Mouse (Mus musculus) liver, embryonic 14.5 days (tissue): Measurements from ENCODE around the gene Ampd3. TPM values are rescaled to one million over a fixed set of nuclear protein-coding genes. Genes with fewer than 3 reads are reported as not detected.

Source experiments
- ATAC-seq: fragments of 200-750 bp; cut with Nextera tagmentation; 2 replicates; pipeline ENCODE4 v1.8.0; 2017; ENCODE audit warnings: moderate number of reproducible peaks, mild to moderate bottlenecking, moderate library complexity; ENCODE audit not compliant: insufficient read depth
- DNase-seq, 3 experiments: peaks; one replicate each; pipeline ENCODE4 v3.0.0-alpha.2; 2012 to 2013; ENCODE audit warnings: low read depth in 3 of 3, low spot score in 3 of 3
- H3K27ac ChIP-seq: fragments of 300-500 bp; sonication (generic); 2 replicates; pipeline ENCODE4 v1.5.1; 2014; ENCODE audit warnings: moderate library complexity, mild to moderate bottlenecking, control low read depth, inconsistent platforms
- H3K27me3 ChIP-seq: fragments of 300-500 bp; sonication (generic); 2 replicates; pipeline ENCODE4 v1.6.1; 2014; ENCODE audit warnings: mild to moderate bottlenecking, low read length, moderate library complexity; ENCODE audit not compliant: control insufficient read depth, insufficient read depth
- H3K36me3 ChIP-seq: fragments of 300-500 bp; sonication (generic); replicated peaks from 2 replicates; pipeline ENCODE4 v1.6.1; 2014; ENCODE audit warnings: low read depth; ENCODE audit not compliant: control insufficient read depth, insufficient read depth
- H3K4me1 ChIP-seq, 2 experiments: fragments of 200-500 bp in 1 of 2; fragments of 300-500 bp in 1 of 2; sonication (generic) in 1 of 2; replicated peaks; 2 replicates each; pipeline ENCODE4 v1.6.1; 2012 to 2014; ENCODE audit warnings: antibody characterized with exemption in 1 of 2, inconsistent platforms in 1 of 2, low read length in 1 of 2; ENCODE audit not compliant: control insufficient read depth in 2 of 2, insufficient read depth in 2 of 2
- H3K4me2 ChIP-seq: fragments of 300-500 bp; sonication (generic); 2 replicates; pipeline ENCODE4 v1.6.1; 2014; ENCODE audit warnings: low read depth, mild to moderate bottlenecking, control low read depth, moderate library complexity
- H3K4me3 ChIP-seq, 2 experiments: fragments of 200-500 bp in 1 of 2; fragments of 300-500 bp in 1 of 2; sonication (generic) in 1 of 2; 2 replicates each; pipeline ENCODE4 v1.5.1; 2012 to 2014; ENCODE audit warnings: low read depth in 2 of 2, low read length in 2 of 2, mild to moderate bottlenecking in 2 of 2, control low read depth in 1 of 2, inconsistent platforms in 1 of 2, moderate library complexity in 1 of 2; ENCODE audit not compliant: insufficient read depth in 1 of 2
- H3K9ac ChIP-seq: fragments of 300-500 bp; sonication (generic); replicated peaks from 2 replicates; pipeline ENCODE4 v1.6.1; 2014; ENCODE audit warnings: mild to moderate bottlenecking, control low read depth, moderate library complexity
- H3K9me3 ChIP-seq: fragments of 300-500 bp; sonication (generic); 2 replicates; pipeline ENCODE4 v1.6.1; 2016; ENCODE audit warnings: low read length, mixed read lengths; ENCODE audit not compliant: control insufficient read depth
- CTCF ChIP-seq: IDR thresholded peaks from 2 replicates; pipeline ENCODE4 v1.5.1; 2016; ENCODE audit warnings: antibody characterized with exemption, low read depth, control low read depth
- EP300 ChIP-seq: IDR thresholded peaks from 2 replicates; pipeline ENCODE4 v1.6.1; 2016; ENCODE audit warnings: antibody characterized with exemption, low read depth
- WGBS: fragments of 180-500 bp; shearing (Covaris S2); extraction: QIAGEN DNeasy Blood & Tissue Kit; methylation state at CpG from one replicate; pipeline ENCODE4 v1.1.7; 2014; ENCODE audit not compliant: insufficient replicate concordance; 5-methylcytosine and 5-hydroxymethylcytosine counted together
- polyA plus RNA-seq, 2 experiments: library from polyadenylated mRNA; depleted of rRNA in 1 of 2; stranded (reverse) in 1 of 2; unstranded in 1 of 2; fragments of >200 nt; fragmentation: Nextera tagmentation in 1 of 2; extraction: Ambion mirVana in 1 of 2; gene quantifications; 2 replicates each; pipeline versions ENCODE4 v1.2.1 to v1.2.3; 2012 to 2014

Gene Ampd3
- polyA plus RNA-seq, 2 experiments = 21.9 to 28.6 TPM

GRCm38 (mm10) chr7:110782845-110783478, 15.0 kb downstream of the Ampd3 start:
- no peak overlapping the region for H3K27ac ChIP-seq
- DNase-seq = no peak

GRCm38 (mm10) chr7:110784965-110785364, 17.0 kb downstream of the Ampd3 start:
- DNase-seq (no peak), ATAC-seq (no peak)
- peaks cover 28 to 29% of the 10 kb centered on the region in 2 experiments for H3K4me1 ChIP-seq
- no peak overlapping the region for H3K4me3 ChIP-seq
- no peak overlapping the region for H3K27ac ChIP-seq
- TF ChIP-seq EP300 = no peak
- no peak for TF ChIP-seq CTCF
- H3K9ac ChIP-seq = no peak overlapping the region
- peaks cover 37% of the 10 kb centered on the region for H3K36me3 ChIP-seq
- H3K4me2 ChIP-seq = no peak overlapping the region
- WGBS = 85% methylated on average over 8 of the region's 8 CpGs
- no peaks in the 10 kb centered on the region for H3K27me3 ChIP-seq
- H3K9me3 ChIP-seq = no peaks in the 10 kb centered on the region

More at GRCm38 (mm10) chr7:110782845-110783478, 15.0 kb downstream of the Ampd3 start:
- TF ChIP-seq EP300 (no peak), CTCF (no peak)
- Histone ChIP-seq H3K9ac (no peak overlapping the region), H3K27me3 (no peaks in the 10 kb centered on the region), H3K4me3 (no peak overlapping the region), H3K36me3 (peaks cover 40% of the 10 kb centered on the region), H3K4me2 (no peak overlapping the region), H3K9me3 (no peaks in the 10 kb centered on the region), H3K4me1 (peaks cover 47 to 49% of the 10 kb centered on the region in 2 experiments)
- no peak for ATAC-seq
- 80% methylated on average over 10 of the region's 10 CpGs for WGBS

GRCm38 (mm10) chr7:110785741-110786146, 17.7 kb downstream of the Ampd3 start:
- H3K27me3 ChIP-seq = no peaks in the 10 kb centered on the region
- 78% methylated on average over 3 of the region's 3 CpGs for WGBS
- H3K4me2 ChIP-seq = no peak overlapping the region
- no peak overlapping the region for H3K4me3 ChIP-seq
- peaks cover 20 to 21% of the 10 kb centered on the region in 2 experiments for H3K4me1 ChIP-seq
- H3K36me3 ChIP-seq = peaks cover 36% of the 10 kb centered on the region
- no peak for TF ChIP-seq EP300
- TF ChIP-seq CTCF = no peak
- H3K27ac ChIP-seq = no peak overlapping the region
- no peak overlapping the region for H3K9ac ChIP-seq
- ATAC-seq = no peak
- H3K9me3 ChIP-seq = no peaks in the 10 kb centered on the region
- no peak for DNase-seq

GRCm38 (mm10) chr7:110787310-110787709, 19.3 kb downstream of the Ampd3 start:
- peaks cover 45% of the 10 kb centered on the region for H3K36me3 ChIP-seq
- no peak for ATAC-seq
- H3K4me2 ChIP-seq = no peak overlapping the region
- 73% methylated on average over 6 of the region's 6 CpGs for WGBS
- H3K9ac ChIP-seq = no peak overlapping the region
- H3K9me3 ChIP-seq = no peaks in the 10 kb centered on the region
- H3K27ac ChIP-seq = no peak overlapping the region
- no peak overlapping the region for H3K4me3 ChIP-seq
- no peak for TF ChIP-seq EP300
- TF ChIP-seq CTCF = no peak
- H3K27me3 ChIP-seq = no peaks in the 10 kb centered on the region
- H3K4me1 ChIP-seq = peaks cover 6 to 7% of the 10 kb centered on the region in 2 experiments
- DNase-seq = no peak

GRCm38 (mm10) chr7:110790878-110791277, 22.9 kb downstream of the Ampd3 start:
- TF ChIP-seq EP300 (no peak), CTCF (no peak)
- Histone ChIP-seq H3K27ac (no peak overlapping the region), H3K9ac (no peak overlapping the region), H3K27me3 (no peaks in the 10 kb centered on the region), H3K4me1 (no peaks in the 10 kb centered on the region), H3K4me2 (no peak overlapping the region), H3K36me3 (peaks cover 69% of the 10 kb centered on the region), H3K4me3 (no peak overlapping the region), H3K9me3 (no peaks in the 10 kb centered on the region)
- DNase-seq (no peak), ATAC-seq (no peak)
- 80% methylated on average over 8 of the region's 8 CpGs for WGBS
